Mouse (Mus musculus): ENCODE data around the gene Rhoq. TPM values are rescaled to one million over a fixed set of nuclear protein-coding genes. Genes with fewer than 3 reads are reported as not detected.

Gene Rhoq
- polyA plus RNA-seq, 1 experiment: 14.1 TPM

DNA sequence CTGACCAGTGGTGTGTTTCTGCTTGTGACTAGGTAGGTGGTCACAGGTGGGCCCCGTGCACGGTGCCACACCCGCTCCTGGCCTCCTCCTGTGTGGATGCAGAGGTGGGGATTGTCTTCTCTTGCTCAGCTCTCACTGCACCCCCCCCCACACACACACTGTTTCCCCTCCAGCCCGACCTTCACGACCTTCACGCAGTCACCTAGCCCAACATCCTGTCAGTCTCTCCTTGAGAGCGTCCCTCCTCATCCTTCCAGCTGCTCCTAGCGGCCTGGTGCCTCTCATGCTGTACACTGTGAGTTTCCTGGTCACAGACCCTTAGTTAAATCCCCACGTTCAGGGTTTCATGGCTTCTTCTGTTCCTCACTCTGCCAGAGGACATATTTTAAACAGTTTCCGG is 13.5 kb downstream of the Rhoq start:
- TF ChIP-seq POLR2A (IDR thresholded peaks at IDR 0.05; ENCODE audit: low read depth, low read length) (no peak), CTCF (IDR thresholded peaks at IDR 0.05; ENCODE audit: extremely low read depth, insufficient read length, insufficient replicate concordance, low read depth, low read length) (no peak)
- no peak overlapping the region for H3K27ac ChIP-seq (ENCODE audit: insufficient read depth, low read depth, low read length)
- peaks cover 26% of the 10 kb centered on the region for H3K36me3 ChIP-seq (ENCODE audit: control insufficient read depth, insufficient read depth, low read length)
- no peaks in the 10 kb centered on the region for H3K27me3 ChIP-seq (ENCODE audit: control insufficient read depth, insufficient read depth, low read length)
- no peak overlapping the region for H3K4me3 ChIP-seq (ENCODE audit: low read depth, low read length)
- H3K4me1 ChIP-seq (ENCODE audit: control insufficient read depth, insufficient read depth, insufficient read length, low read length): no peaks in the 10 kb centered on the region; the same call in 1 of the 2 replicates
- WGBS: 80% methylated on average over 10 of the region's 10 CpGs

GRCm38 (mm10) chr17:86978496-86978895 is 15.6 kb downstream of the Rhoq start:
- H3K4me1 ChIP-seq (ENCODE audit: control insufficient read depth, insufficient read depth, insufficient read length, low read length): peaks cover 15% of the 10 kb centered on the region
- no peak overlapping the region for H3K27ac ChIP-seq (ENCODE audit: insufficient read depth, low read depth, low read length)
- H3K4me3 ChIP-seq (ENCODE audit: low read depth, low read length): no peak overlapping the region
- WGBS: 80% methylated on average over 6 of the region's 6 CpGs
- no peak for TF ChIP-seq POLR2A (IDR thresholded peaks at IDR 0.05; ENCODE audit: low read depth, low read length)
- TF ChIP-seq CTCF (IDR thresholded peaks at IDR 0.05; ENCODE audit: extremely low read depth, insufficient read length, insufficient replicate concordance, low read depth, low read length): no peak
- H3K27me3 ChIP-seq (ENCODE audit: control insufficient read depth, insufficient read depth, low read length): no peaks in the 10 kb centered on the region
- peaks cover 21% of the 10 kb centered on the region for H3K36me3 ChIP-seq (ENCODE audit: control insufficient read depth, insufficient read depth, low read length)

GRCm38 (mm10) chr17:86981205-86981604 is 18.3 kb downstream of the Rhoq start:
- TF ChIP-seq POLR2A (IDR thresholded peaks at IDR 0.05; ENCODE audit: low read depth, low read length) (no peak), CTCF (IDR thresholded peaks at IDR 0.05; ENCODE audit: extremely low read depth, insufficient read length, insufficient replicate concordance, low read depth, low read length) (no peak)
- H3K36me3 ChIP-seq (ENCODE audit: control insufficient read depth, insufficient read depth, low read length): peaks cover 9% of the 10 kb centered on the region; the same call in 1 of the 2 replicates
- H3K27me3 ChIP-seq (ENCODE audit: control insufficient read depth, insufficient read depth, low read length): no peaks in the 10 kb centered on the region
- H3K4me3 ChIP-seq (ENCODE audit: low read depth, low read length): no peak overlapping the region
- peaks cover 20% of the 10 kb centered on the region for H3K4me1 ChIP-seq (ENCODE audit: control insufficient read depth, insufficient read depth, insufficient read length, low read length)
- no peak overlapping the region for H3K27ac ChIP-seq (ENCODE audit: insufficient read depth, low read depth, low read length)
- WGBS: 100% methylated on average over 1 of the region's 1 CpGs

DNA sequence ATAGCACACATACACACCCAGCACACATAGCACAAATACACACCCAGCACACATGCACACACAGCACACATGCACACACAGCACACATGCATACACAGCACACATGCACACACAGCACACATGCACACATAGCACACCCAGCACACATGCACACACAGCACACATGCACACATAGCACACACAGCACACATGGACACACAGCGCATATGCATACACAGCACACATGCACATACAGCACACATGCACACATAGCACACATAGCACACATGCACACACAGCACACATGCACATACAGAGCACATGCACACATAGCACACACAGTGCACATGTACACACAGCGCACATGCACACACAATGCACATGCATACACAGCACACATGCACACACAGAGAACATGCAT is 18.8 kb downstream of the Rhoq start:
- Histone ChIP-seq H3K4me3 (ENCODE audit: low read depth, low read length) (no peak overlapping the region), H3K27ac (ENCODE audit: insufficient read depth, low read depth, low read length) (peak overlapping the region; percentile 81), H3K4me1 (ENCODE audit: control insufficient read depth, insufficient read depth, insufficient read length, low read length) (peaks cover 20% of the 10 kb centered on the region), H3K27me3 (ENCODE audit: control insufficient read depth, insufficient read depth, low read length) (no peaks in the 10 kb centered on the region), H3K36me3 (ENCODE audit: control insufficient read depth, insufficient read depth, low read length) (peaks cover 9% of the 10 kb centered on the region; the same call in 1 of the 2 replicates)
- TF ChIP-seq CTCF (IDR thresholded peaks at IDR 0.05; ENCODE audit: extremely low read depth, insufficient read length, insufficient replicate concordance, low read depth, low read length): no peak
- no peak for TF ChIP-seq POLR2A (IDR thresholded peaks at IDR 0.05; ENCODE audit: low read depth, low read length)
- WGBS: 99% methylated on average over 2 of the region's 2 CpGs

- Histone ChIP-seq H3K27me3 (ENCODE audit: control insufficient read depth, insufficient read depth, low read length) (no peaks in the 10 kb centered on the region), H3K27ac (ENCODE audit: insufficient read depth, low read depth, low read length) (peak overlapping the region; percentile 81), H3K4me1 (ENCODE audit: control insufficient read depth, insufficient read depth, insufficient read length, low read length) (peaks cover 20% of the 10 kb centered on the region), H3K4me3 (ENCODE audit: low read depth, low read length) (no peak overlapping the region; the same call in 1 of the 2 replicates), H3K36me3 (ENCODE audit: control insufficient read depth, insufficient read depth, low read length) (peaks cover 9% of the 10 kb centered on the region; the same call in 1 of the 2 replicates)
- TF ChIP-seq CTCF (IDR thresholded peaks at IDR 0.05; ENCODE audit: extremely low read depth, insufficient read length, insufficient replicate concordance, low read depth, low read length) (peak; percentile 16; the same call in 1 of the 2 replicates), POLR2A (IDR thresholded peaks at IDR 0.05; ENCODE audit: low read depth, low read length) (no peak)
- WGBS: 30% methylated on average over 9 of the region's 9 CpGs
Observed at GRCm38 (mm10) chr17:86982497-86982896, 19.6 kb downstream of the Rhoq start.

DNA sequence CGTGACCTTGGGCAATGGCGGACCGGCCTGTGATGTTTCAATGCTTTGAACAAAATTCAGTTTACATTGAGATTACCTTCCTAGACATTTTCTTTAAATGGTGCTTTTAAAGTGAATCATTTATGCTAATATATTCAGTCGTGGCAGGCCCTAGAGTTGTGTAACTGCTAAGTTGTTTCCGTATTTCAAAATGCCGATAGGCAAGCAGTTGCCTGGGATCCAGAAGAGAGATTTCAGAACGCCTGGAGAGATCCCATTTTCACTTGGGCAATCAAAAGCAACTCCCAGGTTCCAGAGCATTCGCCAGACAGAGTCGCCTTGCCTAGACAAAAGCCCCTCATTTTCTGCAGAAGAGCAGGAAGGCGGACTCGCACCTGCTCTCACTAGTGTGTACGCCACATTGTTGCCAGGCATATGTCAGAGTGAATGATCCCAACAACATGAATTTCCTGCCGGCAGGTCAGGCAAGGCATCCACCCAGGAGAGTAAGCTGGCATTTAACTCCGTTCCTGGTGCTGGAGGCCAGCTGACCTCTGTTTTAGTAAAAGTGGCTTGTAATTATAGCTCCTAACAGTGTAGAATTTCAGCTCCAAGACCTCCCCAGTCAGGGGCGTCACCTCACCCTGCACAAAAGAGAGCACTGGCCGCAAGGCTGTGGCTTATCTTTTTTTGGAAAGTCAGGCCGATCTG is 23.7 kb downstream of the Rhoq start:
- no peak overlapping the region for H3K4me3 ChIP-seq (ENCODE audit: low read depth, low read length)
- peaks cover 23% of the 10 kb centered on the region for H3K4me1 ChIP-seq (ENCODE audit: control insufficient read depth, insufficient read depth, insufficient read length, low read length)
- H3K27ac ChIP-seq (ENCODE audit: insufficient read depth, low read depth, low read length): no peak overlapping the region
- 82% methylated on average over 17 of the region's 17 CpGs for WGBS
- no peaks in the 10 kb centered on the region for H3K27me3 ChIP-seq (ENCODE audit: control insufficient read depth, insufficient read depth, low read length)
- no peaks in the 10 kb centered on the region for H3K36me3 ChIP-seq (ENCODE audit: control insufficient read depth, insufficient read depth, low read length)
- TF ChIP-seq CTCF (IDR thresholded peaks at IDR 0.05; ENCODE audit: extremely low read depth, insufficient read length, insufficient replicate concordance, low read depth, low read length): no peak
- no peak for TF ChIP-seq POLR2A (IDR thresholded peaks at IDR 0.05; ENCODE audit: low read depth, low read length)

GRCm38 (mm10) chr17:86988161-86988560 is 25.3 kb downstream of the Rhoq start:
- no peaks in the 10 kb centered on the region for H3K27me3 ChIP-seq (ENCODE audit: control insufficient read depth, insufficient read depth, low read length)
- H3K4me3 ChIP-seq (ENCODE audit: low read depth, low read length): no peak overlapping the region
- H3K27ac ChIP-seq (ENCODE audit: insufficient read depth, low read depth, low read length): no peak overlapping the region
- WGBS: 85% methylated on average over 5 of the region's 5 CpGs
- peaks cover 11% of the 10 kb centered on the region for H3K4me1 ChIP-seq (ENCODE audit: control insufficient read depth, insufficient read depth, insufficient read length, low read length)
- H3K36me3 ChIP-seq (ENCODE audit: control insufficient read depth, insufficient read depth, low read length): no peaks in the 10 kb centered on the region
- no peak for TF ChIP-seq CTCF (IDR thresholded peaks at IDR 0.05; ENCODE audit: extremely low read depth, insufficient read length, insufficient replicate concordance, low read depth, low read length)
